29 mouse cellular contexts compared by ENCODE assay signal in genomic region chr11:82616856-82617255, GRCm38 (mm10).
DNase-seq lines count a peak whose midpoint lies in the region; ATAC-seq lines count a peak whose summit lies in the region.
"Had no signal": no experiment of that assay in that cellular context is flagged by ENCODE, and none has a peak within 500 bp of the region (broad histone marks: within the 10 kb centered on the region; RNA-seq: fewer than 3 reads in every experiment).

No protein-coding gene starts in this region.

- H3K36me3 ChIP-seq in midbrain, embryonic 15.5 days (replicated peaks), result no peaks in the 10 kb centered on the region
- no peaks in the 10 kb centered on the region for H3K36me3 ChIP-seq in midbrain, embryonic 16.5 days (ENCODE audit: control insufficient read depth, insufficient read depth, low read length)
- H3K36me3 ChIP-seq: embryonic facial prominence, embryonic 10.5 days; embryonic facial prominence, embryonic 13.5 days; G1E; heart, embryonic 12.5 days; heart, embryonic 15.5 days; hindbrain, embryonic 10.5 days; hindbrain, embryonic 13.5 days had no signal

- no peaks in the 10 kb centered on the region for H3K9me3 ChIP-seq in midbrain, embryonic 15.5 days
- H3K9me3 ChIP-seq in midbrain, embryonic 16.5 days (replicated peaks; ENCODE audit: control insufficient read depth, low read length, poor library complexity, severe bottlenecking), result no peaks in the 10 kb centered on the region
- H3K9me3 ChIP-seq: embryonic facial prominence, embryonic 10.5 days; embryonic facial prominence, embryonic 13.5 days; forebrain, embryonic 13.5 days; heart, embryonic 12.5 days; heart, embryonic 15.5 days; hindbrain, embryonic 10.5 days; hindbrain, embryonic 13.5 days had no signal

- 0 out of 2 replicates have a peak overlapping the region, but pooled peaks have one; percentile 15 for H3K27ac ChIP-seq in midbrain, embryonic 15.5 days
- no peak overlapping the region for H3K27ac ChIP-seq in midbrain, embryonic 16.5 days (ENCODE audit: low read length)
- H3K27ac ChIP-seq: embryonic facial prominence, embryonic 10.5 days; embryonic facial prominence, embryonic 13.5 days; forebrain, embryonic 13.5 days; heart, embryonic 15.5 days; hindbrain, embryonic 10.5 days; hindbrain, embryonic 13.5 days had no signal

- DNase-seq in cerebellum, postnatal 14 days, result peak; percentile 47 to 62
- DNase-seq in cerebellum, adult 18-20 months, result no peak
- peak; percentile 24 for DNase-seq in left cerebral cortex, postnatal 4 days
- no peak for DNase-seq in left cerebral cortex, postnatal 10 days (ENCODE audit: extremely low spot score in 1 of 2, low spot score in 2 of 2)
- DNase-seq: adrenal gland, postnatal 10 days; adrenal gland, postnatal 36 days; B cell, adult 2 months; cerebellum, adult 11 months; cerebellum, adult 8-10 months; cerebellum, postnatal 36 days; embryo, embryonic 11 days; gastrocnemius, postnatal 25 days; heart, adult 18-20 months; heart, postnatal 10 days; heart, postnatal 36 days had no signal

- peaks cover 18% of the 10 kb centered on the region for H3K4me1 ChIP-seq in midbrain, embryonic 15.5 days
- H3K4me1 ChIP-seq in midbrain, embryonic 16.5 days (ENCODE audit: control insufficient read depth, insufficient read depth, low read length), result peaks cover 21% of the 10 kb centered on the region
- H3K4me1 ChIP-seq: heart, embryonic 12.5 days; heart, embryonic 15.5 days had no signal

- H3K4me3 ChIP-seq in midbrain, embryonic 15.5 days, result no peak overlapping the region
- no peak overlapping the region for H3K4me3 ChIP-seq in midbrain, embryonic 16.5 days (ENCODE audit: low read depth, low read length)
- H3K4me3 ChIP-seq: embryonic facial prominence, embryonic 10.5 days; embryonic facial prominence, embryonic 13.5 days; erythroblast, embryonic 14.5 days; forebrain, embryonic 13.5 days; heart, embryonic 12.5 days; heart, embryonic 15.5 days; hindbrain, embryonic 10.5 days; hindbrain, embryonic 13.5 days had no signal

- H3K9ac ChIP-seq in midbrain, embryonic 15.5 days, result no peak overlapping the region
- no peak overlapping the region for H3K9ac ChIP-seq in midbrain, embryonic 16.5 days (ENCODE audit: low read depth, low read length)
- H3K9ac ChIP-seq: embryonic facial prominence, embryonic 13.5 days; forebrain, embryonic 13.5 days; heart, embryonic 12.5 days; heart, embryonic 15.5 days; hindbrain, embryonic 13.5 days had no signal

- 49% methylated on average over 7 of the region's 7 CpGs for WGBS in midbrain, embryonic 15.5 days
- WGBS in midbrain, embryonic 16.5 days, result 42% methylated on average over 7 of the region's 7 CpGs

- no peaks in the 10 kb centered on the region for H3K27me3 ChIP-seq in midbrain, embryonic 15.5 days (replicated peaks)
- H3K27me3 ChIP-seq in midbrain, embryonic 16.5 days (ENCODE audit: control insufficient read depth, insufficient read depth, low read depth, low read length), result no peaks in the 10 kb centered on the region

- no peak overlapping the region for H3K4me2 ChIP-seq in midbrain, embryonic 15.5 days
- no peak overlapping the region for H3K4me2 ChIP-seq in midbrain, embryonic 16.5 days (ENCODE audit: low read length)
- H3K4me2 ChIP-seq: embryonic facial prominence, embryonic 13.5 days; forebrain, embryonic 13.5 days; heart, embryonic 12.5 days; heart, embryonic 15.5 days; hindbrain, embryonic 13.5 days had no signal

- intact Hi-C loops in left cerebral cortex, postnatal 4 days (cut with DNase I), result loop anchor here (10.0 kb wide), 2 partner anchors 148 to 222 kb away; partner anchors contain the start of genes Cct6b and Zfp830
- intact Hi-C loops in left cerebral cortex, postnatal 10 days (cut with DNase I), result loop anchor here (10.0 kb wide), 1 partner anchor 148 kb away; the partner anchor contains the start of genes Cct6b and Zfp830

- ATAC-seq in midbrain, embryonic 15.5 days (replicated peaks), result 0 out of 2 replicates have a peak, but pooled peaks have one; percentile 15
- no peak for ATAC-seq in midbrain, embryonic 16.5 days
- ATAC-seq: forebrain, embryonic 13.5 days; forebrain, embryonic 16.5 days; intestine, postnatal 0 days; Patski had no signal

Comparison
In these comparisons a context has a peak if more than half of its experiments do, and no peak if none do; other contexts are left out.
1. DNase-seq: peak in cerebellum, postnatal 14 days (2 of 2) and left cerebral cortex, postnatal 4 days (single experiment); none in cerebellum, adult 18-20 months (0 of 2) and left cerebral cortex, postnatal 10 days (0 of 2).